Mouse (Mus musculus): Measurements from ENCODE around the gene Zfp385b. TPM values are rescaled to one million over a fixed set of nuclear protein-coding genes. Genes with fewer than 3 reads are reported as not detected.

Gene Zfp385b
- total RNA-seq, 2 experiments from 2014 or later: 47.0 to 49.9 TPM

- DNase-seq: no peak
Measured at GRCm38 (mm10) chr2:77587387-77587786, 232.1 kb downstream of the Zfp385b start.

GRCm38 (mm10) chr2:77586581-77587360 is 232.7 kb downstream of the Zfp385b start:
- no peak for DNase-seq

- no peak for DNase-seq
Measured at GRCm38 (mm10) chr2:77583586-77583985, 235.9 kb downstream of the Zfp385b start.

GRCm38 (mm10) chr2:77576571-77576970 is 242.9 kb downstream of the Zfp385b start:
- DNase-seq: no peak

DNA sequence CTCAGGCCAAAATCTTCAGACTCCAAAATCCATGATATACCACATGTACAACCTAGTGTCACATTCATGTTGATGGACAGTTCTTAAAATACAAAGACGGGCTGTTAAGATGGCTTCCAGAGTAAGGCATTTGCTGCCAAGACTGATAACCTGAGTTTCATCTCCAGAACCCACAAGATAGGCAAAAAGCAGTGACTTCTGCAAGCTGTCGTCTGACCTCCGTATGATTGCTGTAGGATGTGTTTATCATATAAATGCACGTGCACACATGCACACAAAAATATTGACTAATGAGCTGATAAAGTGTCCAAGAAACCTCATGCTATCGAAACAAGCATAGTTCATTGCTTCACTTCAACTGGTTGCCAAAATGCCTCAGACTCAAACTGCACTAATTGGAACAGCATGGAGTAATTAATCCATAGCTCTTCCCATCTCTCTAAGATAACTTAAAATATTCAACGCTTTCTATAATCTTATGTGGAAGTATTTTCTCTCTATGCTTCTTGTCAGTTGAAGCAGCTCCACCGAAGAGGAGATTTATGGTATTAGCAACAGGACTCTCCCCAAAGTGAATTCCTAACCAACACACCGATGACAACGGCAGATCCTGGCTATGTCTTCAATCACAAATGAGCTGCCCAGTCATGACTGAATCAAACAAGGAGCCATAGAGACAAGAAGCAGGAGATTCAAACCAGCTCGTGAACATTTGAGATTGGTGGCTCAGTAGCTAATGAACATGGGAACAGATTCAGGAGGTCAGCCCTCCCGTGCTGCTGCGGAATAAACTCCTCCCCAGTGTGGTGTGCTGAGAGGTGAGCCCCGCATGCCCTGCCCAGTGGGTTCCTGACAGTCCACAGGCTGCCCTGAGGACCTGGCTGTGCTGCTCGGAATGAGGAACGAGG is 251.7 kb downstream of the Zfp385b start:
- DNase-seq: no peak

DNA sequence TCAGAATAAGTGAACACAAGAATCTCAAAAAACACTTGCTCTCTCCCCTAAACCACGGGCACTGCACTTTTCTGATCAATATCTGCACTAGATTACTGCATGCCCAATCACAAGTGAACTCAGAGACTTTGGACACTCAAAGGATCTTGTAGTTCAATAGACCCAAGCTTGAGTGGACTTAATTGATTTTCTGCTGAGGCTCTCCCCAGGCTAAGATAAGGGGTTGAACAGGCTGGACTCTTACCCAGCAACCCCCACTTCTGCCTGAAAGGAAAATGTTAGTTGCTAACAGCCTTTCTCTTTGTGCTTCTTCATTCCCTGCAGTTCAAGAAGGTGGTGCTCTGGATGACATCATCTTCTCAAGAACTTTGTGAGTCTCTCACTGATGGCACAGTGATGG is 255.7 kb downstream of the Zfp385b start:
- DNase-seq: no peak

DNA sequence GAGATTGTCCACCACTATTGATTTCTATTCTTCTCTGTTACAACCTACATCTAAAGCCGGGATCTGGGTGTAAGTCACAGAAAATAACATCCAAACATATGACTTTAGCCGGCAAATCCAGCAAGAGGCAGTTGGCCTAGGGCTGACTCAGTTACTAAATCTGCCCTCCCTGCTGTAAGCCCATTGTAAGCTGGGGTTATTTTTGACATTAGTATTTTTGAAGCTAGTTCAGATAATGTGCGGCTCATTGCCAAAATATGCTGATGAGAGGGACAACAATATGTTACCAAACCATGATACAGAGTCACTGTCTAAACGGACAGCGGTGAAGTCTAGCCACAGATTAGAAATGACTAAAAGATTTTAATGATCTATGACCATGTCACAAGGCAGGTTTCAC is 257.5 kb downstream of the Zfp385b start:
- DNase-seq: no peak

DNA sequence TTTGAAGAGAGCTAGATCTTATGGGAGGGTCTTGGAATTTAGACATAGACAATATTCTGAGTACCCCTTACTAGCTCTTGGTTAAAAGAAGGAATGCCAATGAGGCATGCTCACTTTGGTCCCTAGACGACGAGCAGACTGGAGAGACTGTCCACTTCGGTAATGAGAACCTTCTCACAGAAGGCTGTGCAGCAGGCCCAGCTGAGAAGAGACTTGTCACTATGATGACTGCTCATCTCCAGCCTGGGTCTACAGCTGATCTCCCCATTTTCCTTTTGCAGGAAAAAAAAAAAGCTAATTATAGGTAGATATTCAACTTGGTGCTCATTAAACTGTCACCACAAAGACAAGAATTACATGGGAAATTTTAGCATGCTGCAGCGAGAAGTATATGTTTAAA is 262.5 kb downstream of the Zfp385b start:
- DNase-seq: no peak

DNA sequence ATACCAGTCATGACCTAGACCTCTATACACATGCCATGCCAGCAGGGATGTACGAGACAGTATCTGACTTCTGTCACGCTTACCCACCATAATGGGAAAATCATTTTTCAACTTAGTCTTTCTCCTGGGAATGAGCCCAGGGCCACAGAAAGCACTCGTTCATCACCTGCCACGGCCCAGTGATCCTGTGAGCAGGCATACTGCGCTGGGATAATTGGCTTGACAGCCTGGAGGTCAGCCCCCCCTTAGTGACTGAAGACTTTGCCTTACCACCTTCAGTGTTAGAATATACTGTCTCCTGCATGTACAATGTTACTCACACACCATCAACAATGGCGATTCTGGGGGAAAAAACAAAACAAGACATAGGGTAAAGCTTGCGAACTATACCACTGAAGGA is 263.5 kb downstream of the Zfp385b start:
- DNase-seq: no peak

- DNase-seq: peak in 1 of 2 experiments; percentile 11
Measured at GRCm38 (mm10) chr2:77552675-77553074, 266.8 kb downstream of the Zfp385b start.

- DNase-seq: no peak
Measured at GRCm38 (mm10) chr2:77543388-77543787, 276.1 kb downstream of the Zfp385b start.

DNA sequence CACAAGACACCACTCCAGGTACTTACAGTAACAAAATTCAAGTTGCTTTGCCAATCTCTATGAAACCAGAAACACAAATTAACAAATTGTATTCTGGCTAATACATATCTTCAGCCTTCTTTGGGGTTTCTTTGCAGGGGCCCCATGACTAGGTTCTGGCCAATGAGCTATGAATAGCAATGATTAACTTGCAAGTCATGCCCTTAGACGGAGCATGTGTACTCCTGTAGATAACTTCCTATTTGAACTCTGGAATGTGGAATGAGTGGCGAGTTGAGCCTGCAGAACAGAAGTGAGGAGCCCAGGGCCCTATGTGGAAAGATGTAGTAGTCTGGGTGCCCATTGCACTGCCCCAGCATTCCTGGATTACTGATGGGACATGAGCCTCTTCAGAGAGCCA is 276.8 kb downstream of the Zfp385b start:
- DNase-seq: no peak

GRCm38 (mm10) chr2:77541681-77542080 is 277.8 kb downstream of the Zfp385b start:
- DNase-seq: no peak

GRCm38 (mm10) chr2:77540860-77541259 is 278.6 kb downstream of the Zfp385b start:
- DNase-seq: no peak

DNA sequence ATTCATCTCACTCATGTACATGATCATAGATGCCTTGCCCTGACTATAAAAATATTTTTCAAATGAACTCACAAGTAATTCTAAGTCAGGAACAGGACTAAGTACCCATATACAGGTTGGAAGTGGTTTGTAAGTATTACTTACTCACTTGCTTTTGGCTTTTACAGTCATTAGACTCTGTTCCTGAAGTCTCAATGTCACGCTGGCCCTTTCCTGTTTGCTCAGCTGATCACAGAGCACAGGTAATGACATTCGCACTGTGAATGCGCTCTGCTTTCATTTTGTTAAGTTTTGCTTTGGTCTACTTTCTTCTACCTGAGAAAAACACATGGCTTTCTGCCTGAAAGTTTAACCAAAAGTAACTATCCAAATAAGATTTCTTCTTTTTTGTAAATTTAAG is 282.9 kb downstream of the Zfp385b start:
- no peak for DNase-seq

- DNase-seq: no peak
Measured at GRCm38 (mm10) chr2:77528079-77528752, 291.2 kb downstream of the Zfp385b start.

GRCm38 (mm10) chr2:77527616-77528015 is 291.8 kb downstream of the Zfp385b start:
- no peak for DNase-seq

DNA sequence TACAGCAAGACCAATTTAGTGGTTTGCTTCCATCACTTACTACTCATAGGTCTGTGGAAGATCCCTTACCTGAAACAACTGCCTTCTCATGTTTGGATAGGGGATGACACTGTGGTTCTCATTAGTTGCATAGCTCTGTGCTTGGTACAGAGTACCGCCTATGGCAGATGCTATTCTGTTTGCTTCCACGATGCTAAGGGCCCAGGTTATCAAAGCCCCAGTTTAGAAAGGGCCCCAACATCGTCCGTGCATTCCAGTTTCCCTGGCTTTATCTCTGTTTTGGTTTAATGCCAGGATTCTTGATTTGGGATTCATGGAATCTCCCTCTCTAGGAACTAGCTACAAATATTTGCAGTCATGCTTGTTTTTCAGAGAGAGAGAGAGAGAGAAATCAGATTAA is 292.6 kb downstream of the Zfp385b start:
- no peak for DNase-seq

DNA sequence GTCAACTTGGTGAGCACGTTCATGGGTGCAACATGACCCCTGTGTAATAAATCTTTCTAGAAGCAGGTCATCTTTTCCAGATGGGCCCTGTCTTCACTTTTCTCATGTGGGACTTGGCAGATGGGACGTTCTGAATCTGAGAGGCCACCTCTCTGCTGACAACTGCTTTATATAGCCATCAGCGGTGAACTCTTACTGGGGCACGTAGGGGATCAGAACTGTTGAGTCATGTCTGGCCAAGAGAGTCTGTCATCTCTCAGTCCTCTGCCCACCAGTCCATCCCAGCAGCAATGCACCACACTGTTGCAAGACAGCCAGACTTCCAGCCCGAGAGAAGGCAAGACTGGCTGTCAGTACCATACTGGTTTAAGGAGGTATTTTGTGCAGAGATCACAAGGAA is 293.1 kb downstream of the Zfp385b start:
- DNase-seq: no peak

DNA sequence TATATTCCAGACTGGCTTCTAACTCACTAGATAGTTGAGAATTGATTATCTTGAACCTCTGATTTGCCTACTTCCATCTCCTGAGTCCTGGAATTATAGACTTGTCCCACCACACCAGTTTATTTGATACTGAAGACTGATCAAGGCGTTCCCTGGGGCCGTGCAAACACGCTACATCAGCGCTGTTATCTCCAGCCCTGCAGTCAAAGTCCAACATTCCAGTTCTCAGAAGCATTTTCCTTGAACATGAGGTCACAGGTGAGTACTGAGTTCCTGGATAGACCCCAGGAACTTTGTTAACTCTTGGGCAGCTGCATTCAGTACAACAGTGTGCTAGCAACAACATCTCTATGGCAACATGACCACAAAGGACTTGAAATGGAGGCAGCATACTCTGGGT is 297.2 kb downstream of the Zfp385b start:
- no peak for DNase-seq

DNA sequence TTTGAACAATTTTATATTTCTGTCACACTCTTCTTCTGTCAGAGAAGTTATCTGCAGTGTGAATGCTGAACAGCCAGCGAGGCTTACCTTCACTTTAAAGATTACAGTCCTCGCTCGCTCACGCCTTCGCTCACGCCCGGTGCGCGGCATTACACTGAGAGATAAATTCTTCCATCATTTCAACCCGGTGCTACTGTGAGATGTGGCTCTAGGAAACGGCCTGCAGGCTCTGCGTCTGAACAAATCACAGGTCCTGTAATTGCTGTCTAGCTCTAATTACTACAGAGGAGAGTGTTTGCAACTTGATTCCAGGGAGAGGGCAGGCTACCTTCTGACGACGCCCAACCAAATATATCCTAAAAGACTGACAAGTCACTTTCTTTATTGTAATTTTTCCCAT is 300.1 kb downstream of the Zfp385b start:
- peak in 1 of 2 experiments; percentile 21 for DNase-seq

- DNase-seq: no peak
Measured at GRCm38 (mm10) chr2:77518693-77519092, 300.7 kb downstream of the Zfp385b start.

DNA sequence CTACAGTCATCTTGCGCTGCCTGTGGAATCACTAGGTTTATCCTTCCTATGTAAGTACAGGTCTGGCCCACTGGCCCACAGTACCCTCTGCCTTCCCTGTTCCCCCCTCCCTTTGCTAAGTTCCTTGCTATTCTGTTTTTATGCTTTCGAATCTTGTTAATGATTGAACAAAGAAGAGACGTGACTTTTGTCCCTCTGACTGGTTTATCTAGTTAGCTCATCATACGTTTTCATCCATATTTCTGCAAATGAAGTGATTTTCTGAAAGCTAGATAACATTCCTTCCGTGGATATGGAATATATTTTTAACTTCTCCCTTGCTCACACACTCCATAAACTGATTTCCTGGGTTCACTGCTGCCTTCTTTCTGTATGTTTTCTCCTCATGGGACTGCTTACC is 302.8 kb downstream of the Zfp385b start:
- DNase-seq: no peak
